Mouse (Mus musculus) left cerebral cortex, adult 8-10 months (tissue): Measurements from ENCODE around the gene Tmem243. TPM values are rescaled to one million over a fixed set of nuclear protein-coding genes. Genes with fewer than 3 reads are reported as not detected.
"Not testable (repeated sequence)": the region's sequence is repeated elsewhere in the genome, so short reads cannot be mapped to it uniquely, and the experiment has no call there.

Source experiments
- DNase-seq, 2 experiments: peaks; one replicate each; pipeline ENCODE4 v3.0.0; 2022; ENCODE audit warnings: low spot score in 2 of 2
- total RNA-seq, 4 experiments: library from RNA; stranded (reverse); gene quantifications; 2 replicates each; pipeline ENCODE4 v1.2.4; 2022

Gene Tmem243
- total RNA-seq, 4 experiments from 2014 or later: 11.4 to 16.5 (median 12.9) TPM

DNA sequence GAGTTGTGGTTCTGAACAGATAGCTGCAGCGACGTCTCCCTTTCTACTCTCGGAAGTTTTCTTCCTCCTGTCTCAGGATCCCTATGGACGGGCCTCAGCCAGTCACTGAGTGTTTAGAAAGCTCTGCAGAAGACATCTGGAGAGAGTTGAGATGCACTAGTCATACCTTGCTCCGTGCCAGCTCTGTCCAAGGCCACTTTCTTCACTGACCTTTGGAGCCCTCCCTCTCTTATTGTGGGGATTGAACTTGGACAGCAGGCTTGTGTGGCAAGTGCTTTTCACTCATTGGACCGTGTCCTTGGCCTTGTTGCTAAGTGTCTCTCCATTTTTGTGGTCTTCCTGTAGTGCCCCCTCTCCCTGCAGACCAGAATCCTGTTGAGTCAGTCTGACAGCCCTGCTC, 6.3 kb downstream of the Tmem243 start:
- DNase-seq: no peak

GRCm38 (mm10) chr5:9107296-9108089, 7.0 kb downstream of the Tmem243 start:
- DNase-seq: no peak

GRCm38 (mm10) chr5:9108490-9108889, 8.0 kb downstream of the Tmem243 start:
- no peak for DNase-seq

DNA sequence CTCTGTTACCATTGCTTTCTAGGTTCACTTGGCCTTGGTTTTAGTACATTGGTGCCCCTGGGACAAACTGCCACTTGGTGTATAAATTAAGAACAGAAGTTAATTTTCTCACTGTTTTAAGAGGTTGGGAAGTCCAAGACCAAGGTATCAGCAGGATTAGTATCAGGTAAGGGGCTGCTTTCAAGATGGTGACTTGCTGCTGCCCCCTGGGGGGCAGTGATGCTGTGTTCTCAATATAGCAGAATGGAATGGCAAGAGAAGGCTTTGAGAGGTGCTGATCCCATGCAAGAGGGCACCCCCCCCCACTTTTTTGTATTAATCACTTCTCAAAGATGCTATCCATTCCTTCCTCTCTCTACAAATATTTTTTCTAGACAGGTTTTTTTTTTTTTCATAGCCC, 9.1 kb downstream of the Tmem243 start:
- no peak for DNase-seq

DNA sequence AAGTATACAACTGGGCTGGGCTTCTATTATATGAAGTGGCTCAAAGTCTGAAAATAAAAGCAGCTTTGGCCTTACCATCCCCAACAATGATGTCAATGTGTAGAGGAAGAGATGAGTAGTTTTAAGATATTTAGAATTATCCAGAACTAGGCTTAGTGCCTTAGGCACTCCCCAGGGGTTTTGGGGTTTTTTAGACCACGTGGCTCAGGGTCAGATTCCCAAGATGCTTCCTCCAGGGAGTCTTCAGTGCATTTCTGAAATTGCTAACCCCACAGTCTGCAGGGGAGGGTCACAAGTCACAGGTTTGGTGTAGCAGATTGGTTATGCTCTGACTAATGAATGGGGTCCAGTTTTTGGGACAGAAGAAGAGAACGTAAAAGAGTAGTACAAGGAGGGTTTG, 10.8 kb downstream of the Tmem243 start:
- DNase-seq: no peak

- no peak for DNase-seq
Measured at GRCm38 (mm10) chr5:9111759-9112158, 11.3 kb downstream of the Tmem243 start.

DNA sequence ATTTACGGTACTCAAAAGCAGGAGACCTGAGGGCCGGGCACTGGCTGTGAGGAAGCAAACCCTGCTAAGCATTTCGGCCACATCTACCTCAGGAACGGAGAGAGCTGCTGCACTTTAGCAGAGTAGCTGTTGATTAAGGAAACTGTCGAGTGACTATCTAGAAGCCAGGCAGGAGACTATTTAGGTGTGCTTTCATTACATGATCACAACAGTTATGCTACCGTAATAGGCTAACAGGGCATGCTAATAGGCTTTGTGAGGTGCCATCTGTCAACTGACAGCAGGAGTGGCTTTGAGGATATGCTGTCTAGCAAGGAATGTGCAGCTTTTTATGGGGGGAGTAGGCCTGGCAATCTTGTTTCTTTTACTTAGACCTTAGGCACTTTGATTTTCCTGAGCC, 13.7 kb downstream of the Tmem243 start:
- DNase-seq: no peak

- no peak for DNase-seq
Measured at GRCm38 (mm10) chr5:9124134-9124533, 23.7 kb downstream of the Tmem243 start.

GRCm38 (mm10) chr5:9128566-9128965, 28.1 kb downstream of the Tmem243 start:
- DNase-seq: peak in 1 of 2 experiments; percentile 50

DNA sequence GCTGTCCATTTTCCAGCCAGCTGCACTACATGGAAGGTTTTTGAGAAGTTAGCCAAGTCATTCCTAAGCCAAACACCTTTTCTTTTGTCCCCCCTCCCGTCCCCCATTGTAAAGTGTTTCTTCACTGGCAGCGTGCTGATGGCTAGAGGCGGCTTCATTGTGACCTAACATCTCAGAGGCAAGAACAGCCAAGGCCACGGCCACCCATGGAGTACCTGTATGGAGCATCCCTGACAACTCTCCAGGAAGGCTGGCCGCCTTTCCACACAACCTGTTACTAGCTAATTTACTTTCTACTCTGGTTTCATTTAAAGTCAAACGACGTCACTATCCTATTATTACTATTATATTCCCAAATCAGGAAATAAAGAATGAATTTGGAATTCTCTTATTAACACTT, 31.3 kb downstream of the Tmem243 start:
- no peak for DNase-seq

DNA sequence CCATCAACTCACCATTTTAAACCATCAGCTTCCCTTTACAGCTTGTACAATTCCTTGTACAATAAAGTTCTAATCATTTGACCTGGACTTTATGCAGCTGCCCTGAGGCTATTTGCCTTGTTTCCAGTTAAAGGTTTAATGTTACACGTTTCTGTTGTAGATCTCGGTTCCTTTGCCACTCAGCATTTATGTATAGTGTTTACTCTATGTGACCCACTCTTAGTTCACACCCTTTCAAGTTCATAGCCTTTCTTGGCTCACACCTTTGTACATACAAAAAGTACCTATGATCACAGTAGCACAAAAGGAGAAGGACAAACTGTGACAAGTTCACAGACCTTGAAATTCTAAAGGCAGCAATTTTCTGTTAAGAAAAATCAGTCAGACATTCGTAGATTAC, 35.1 kb downstream of the Tmem243 start:
- DNase-seq: no peak

DNA sequence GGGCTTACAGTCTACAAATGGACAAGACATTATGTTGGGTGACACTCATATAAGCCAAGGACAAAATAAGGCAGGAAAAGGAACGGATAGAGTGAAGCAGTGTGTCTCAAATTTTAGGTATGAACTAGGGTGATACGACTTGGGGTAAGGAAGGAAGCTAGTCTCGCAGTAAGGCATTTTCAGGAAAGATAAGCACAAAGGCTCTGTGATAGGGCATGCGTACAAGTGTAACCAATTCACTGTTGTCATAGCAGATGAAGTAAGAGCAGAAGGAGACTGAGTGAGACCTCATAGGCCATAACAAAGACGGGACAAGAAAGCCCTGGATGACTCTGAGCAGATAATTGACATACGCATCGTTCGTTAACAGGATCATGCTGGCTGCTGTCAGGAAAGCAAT, 40.3 kb downstream of the Tmem243 start:
- no peak for DNase-seq

DNA sequence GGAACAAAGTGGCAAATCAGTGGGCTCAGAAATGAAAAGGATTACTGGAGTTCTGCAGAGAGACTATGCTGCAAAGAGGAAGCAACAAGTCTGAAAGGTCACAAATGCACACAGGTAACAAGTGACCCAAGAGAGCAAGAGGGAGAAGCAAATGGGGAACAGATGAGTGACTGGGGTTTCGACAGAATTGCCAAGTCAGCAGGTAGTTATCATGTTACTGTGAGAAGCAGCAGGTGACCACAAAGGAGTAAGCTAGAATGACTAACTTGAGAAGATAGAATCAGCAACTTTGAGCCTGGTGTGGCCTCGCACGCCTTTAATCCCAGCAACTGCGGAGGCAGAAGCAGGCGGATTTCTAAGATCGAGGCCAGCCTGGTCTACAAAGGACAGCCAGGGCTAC, 41.9 kb downstream of the Tmem243 start:
- no peak for DNase-seq

GRCm38 (mm10) chr5:9149273-9149850, 48.9 kb downstream of the Tmem243 start:
- DNase-seq: no peak

DNA sequence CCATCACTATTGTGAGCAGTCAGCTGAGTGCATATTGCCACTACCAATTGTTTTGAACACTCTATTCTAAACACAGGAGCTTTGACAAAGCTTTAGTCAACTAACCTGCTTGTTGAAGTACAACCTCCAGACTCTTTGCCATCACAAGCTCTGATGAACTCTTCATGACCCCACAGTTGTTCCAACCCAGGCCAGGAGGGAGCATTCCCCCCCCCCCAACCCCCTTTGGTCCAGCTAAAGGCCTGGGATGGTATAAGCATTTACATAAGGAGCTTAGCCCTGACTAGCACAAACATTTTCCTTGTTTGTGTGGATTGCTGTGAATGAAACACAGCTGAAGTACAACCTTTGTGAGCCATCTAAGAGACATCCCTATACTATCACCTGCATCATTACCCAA, 56.3 kb downstream of the Tmem243 start:
- DNase-seq: no peak

DNA sequence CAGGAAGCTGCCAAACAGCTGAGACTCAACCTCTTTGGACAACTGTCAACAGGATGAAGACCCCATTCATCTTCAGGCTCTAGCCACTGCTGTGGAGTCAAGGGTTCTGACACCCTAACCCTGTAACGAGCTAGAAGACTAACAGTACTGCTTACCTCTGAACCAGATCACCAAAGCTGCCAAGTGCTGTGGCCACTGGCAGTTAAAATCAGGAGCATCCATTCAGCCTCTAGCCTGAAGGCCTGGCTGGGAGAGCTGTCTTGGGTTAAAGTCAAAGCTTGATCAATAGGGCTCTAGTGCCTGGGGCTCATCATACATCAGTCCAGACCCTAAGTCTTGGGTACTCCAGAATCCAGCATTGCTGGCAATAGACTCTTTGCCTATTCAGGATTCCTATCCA, 56.9 kb downstream of the Tmem243 start:
- DNase-seq: no peak

DNA sequence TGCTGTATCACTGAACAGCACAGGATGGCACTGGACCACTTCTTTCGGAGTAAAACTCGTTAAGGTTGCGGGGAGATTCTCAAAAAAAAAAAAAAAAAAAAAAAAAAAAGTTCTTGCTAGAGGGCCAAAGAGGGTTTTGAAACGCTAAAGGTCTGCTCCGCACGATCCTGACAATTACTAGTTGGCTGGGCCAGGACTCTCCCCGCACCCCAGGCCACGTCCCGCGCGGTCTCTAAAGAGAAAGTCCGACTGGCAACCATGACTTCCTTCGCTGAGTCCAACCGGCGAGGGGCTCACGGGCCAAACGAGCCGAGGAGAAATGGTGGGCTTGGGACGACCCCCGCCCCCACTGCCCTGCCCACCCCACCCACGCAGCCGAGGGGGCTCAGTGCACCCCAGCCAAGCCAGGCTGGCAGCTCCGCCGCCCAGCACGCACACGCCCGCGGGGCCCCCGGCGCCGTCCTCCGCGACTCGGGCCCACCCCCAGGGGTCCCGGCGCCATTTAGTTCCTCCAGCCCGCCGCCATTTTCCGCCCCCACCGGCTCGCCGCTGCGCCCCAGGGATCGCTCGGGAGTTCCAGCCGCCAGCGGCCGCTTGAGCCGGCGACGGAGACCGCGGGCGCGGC, 60.5 kb downstream of the Tmem243 start:
- peak in 1 of 2 experiments; percentile 39 for DNase-seq

DNA sequence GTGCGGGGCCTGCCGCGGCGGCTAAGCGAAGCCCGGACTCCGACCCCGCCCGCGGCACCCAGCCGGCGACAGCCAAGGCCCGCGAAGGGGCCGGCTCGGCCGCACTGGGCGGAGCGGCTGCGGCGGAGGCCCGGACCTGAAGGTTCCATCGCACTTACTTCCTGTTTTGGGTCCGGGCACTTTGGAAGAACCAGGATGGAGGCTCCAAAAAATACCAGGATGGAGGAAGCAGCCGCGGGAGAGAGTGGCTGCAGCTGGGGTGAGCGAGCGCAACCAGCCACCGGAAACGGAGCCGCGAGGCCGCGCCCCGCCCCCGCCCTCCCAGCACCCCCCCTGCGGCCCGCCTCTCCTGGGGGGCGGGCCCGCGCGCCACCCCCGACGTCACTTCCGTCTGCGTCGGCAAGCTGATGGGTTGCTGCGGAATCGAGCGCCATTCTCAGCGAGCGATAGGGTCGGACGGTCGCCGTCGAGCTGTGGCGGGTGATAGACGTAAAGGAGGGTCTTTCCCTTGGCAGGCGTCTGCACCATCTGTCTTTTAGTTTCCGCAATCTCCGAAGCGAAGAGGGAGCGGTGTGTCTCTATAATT, 61.1 kb downstream of the Tmem243 start, which contains the start of gene Dmtf1:
Gene Dmtf1 (minus strand): TSS at position 321 of the 586 bp plus-strand sequence.
- DNase-seq: peak; percentile 79 to 89

DNA sequence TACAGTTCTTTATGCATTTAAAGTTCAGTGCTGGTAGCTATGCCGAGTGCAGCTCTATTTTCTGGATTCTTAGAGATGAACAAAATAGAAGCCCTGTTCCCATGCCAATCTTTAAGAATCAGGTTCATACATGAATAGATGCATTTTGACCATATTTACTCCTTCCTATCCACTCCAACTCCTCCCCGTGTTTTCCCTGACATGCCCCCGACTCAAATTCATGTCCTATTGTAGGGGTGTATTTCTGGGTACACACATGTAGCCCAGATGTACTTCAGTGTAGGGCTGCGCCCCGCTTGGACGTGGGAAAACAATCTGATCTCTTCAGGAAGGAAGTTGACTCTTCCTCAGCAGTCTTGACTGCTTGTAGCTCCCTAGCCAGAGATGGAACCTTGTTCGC, 61.6 kb downstream of the Tmem243 start:
- DNase-seq: no peak

DNA sequence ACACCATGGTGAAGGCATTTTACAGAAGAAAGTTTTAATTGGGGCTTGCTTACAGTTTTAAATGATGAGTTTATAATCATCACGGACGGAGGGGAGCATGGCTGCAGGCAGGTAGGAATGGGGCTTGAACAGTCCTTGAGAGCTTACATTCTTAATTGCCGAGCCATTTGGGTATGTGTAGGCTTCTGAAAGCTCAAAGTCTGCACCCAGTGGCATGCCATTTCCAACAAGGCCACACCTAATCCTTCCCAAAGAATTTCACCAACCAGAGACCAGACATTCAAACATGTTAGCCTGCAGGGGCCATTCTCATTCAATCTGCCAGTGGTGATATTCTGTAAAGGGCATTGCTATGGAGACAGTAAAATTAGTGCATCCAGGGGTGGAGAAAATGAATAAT, 62.9 kb downstream of the Tmem243 start:
- DNase-seq: no peak

DNA sequence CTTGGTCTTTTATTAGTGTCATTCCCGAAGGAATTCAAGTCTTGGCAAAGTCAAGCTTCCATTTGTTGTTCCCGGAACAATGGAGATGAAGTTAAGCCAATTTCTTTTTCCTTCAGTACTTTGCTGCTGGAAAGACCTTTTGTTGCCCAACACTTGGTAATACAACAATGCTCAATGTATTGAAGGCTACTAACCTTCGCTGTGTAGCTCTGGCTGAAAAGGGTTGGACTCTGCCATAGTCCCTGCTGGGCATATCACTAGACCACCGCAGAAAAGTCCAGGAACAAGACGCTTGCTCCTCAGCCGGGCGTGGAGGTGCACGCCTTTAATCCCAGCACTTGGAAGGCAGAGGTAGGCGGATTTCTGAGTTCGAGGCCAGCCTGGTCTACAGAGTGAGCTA, 64.7 kb downstream of the Tmem243 start:
- not testable (repeated sequence) for DNase-seq

GRCm38 (mm10) chr5:9166366-9166765, 65.9 kb downstream of the Tmem243 start:
- DNase-seq: no peak
